Mouse (Mus musculus): ENCODE measurements around the gene Jazf1.

DNA sequence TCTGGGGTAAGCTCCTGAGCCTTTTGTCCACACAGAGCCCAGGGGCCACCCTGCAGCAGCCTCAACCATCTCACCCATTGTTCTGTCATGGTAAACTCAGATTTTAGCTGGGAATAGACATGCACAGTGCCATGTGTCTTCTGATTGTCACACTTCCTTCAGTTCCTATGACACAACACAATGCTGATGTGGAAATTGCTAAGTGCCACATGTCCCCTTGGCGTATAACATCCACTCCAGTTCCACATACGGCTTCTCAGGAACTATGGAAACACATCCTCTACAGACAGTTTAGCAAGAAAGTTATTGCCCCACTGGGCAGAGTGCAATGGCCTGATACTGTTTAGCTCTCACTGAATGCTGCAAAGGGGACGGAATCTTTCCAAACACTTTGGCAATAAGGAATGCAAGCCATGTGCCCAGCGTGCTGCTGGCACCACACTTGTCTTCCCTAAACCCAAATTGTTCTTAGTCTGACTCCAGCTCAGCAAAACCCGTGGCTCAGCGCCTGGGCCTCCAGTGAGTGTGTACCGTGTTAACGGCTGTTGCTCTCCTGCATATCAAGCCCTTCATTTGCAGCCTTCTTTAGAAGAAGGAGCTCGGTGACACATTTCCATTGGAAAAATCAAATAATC, 207.1 kb downstream of the Jazf1 start:
- TF ChIP-seq CTCF (conservative IDR thresholded peaks at IDR 0.05; ENCODE audit: low read length) (no peak), POU5F1 (IDR thresholded peaks at IDR 0.05; ENCODE audit: borderline replicate concordance, low read length) (no peak)
